Mouse (Mus musculus): ENCODE data around the gene Ppp1r12c. TPM values are rescaled to one million over a fixed set of nuclear protein-coding genes. Genes with fewer than 3 reads are reported as not detected.

Ppp1r12c gene
- polyA plus RNA-seq, 1 experiment from 2014 or later: 40.9 TPM

DNA sequence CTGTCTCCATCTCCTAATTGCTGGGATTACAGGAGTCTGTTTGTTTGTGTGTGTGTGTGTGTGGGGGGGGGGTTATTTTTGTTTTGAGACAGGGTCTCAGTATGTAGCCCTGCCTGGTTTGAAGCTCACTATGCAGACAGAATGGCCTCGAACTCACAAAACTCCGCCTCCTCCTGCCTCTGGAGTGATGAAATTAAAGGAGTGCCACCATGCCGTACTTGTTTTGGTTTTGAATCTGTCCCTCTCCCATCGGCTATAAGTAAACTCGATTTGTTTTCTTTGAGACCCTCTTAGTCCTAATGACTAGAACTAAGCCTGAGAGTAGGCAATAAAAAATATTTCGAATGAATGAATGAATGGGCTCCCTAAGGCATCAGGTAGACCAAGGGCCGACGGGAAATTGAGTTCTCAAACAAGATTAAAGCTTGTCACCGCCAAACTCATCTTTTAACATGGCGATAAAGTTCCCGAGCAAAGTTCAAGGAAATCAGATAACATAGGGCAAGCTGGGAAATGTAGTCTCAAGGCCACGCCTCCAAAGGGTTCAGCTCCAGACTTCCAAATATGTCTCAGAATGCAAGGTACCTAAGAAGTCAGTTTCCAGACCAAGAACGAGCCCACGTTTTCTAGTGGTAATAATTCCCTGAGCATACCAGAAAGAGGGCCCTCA is 1.1 kb upstream of the Ppp1r12c start:
- no peak overlapping the region for H3K9ac ChIP-seq (ENCODE audit: low read length)
- no peaks in the 10 kb centered on the region for H3K36me3 ChIP-seq (ENCODE audit: control insufficient read depth, insufficient read depth, low read length)
- H3K4me2 ChIP-seq (ENCODE audit: low read depth, severe bottlenecking): peak overlapping the region; percentile 61
- peaks cover 12% of the 10 kb centered on the region; the same call in 1 of the 2 replicates for H3K4me1 ChIP-seq (ENCODE audit: control insufficient read depth, insufficient read depth, low read length)
- no peak overlapping the region for H3K27ac ChIP-seq (replicated peaks; ENCODE audit: low read depth, low read length)
- WGBS: 12% methylated on average over 14 of the region's 14 CpGs
- DNase-seq (ENCODE audit: low spot score) (peak; percentile 44), ATAC-seq (ENCODE audit: insufficient number of reproducible peaks, low FRiP score, low TSS enrichment, low read depth) (no peak)
- peak overlapping the region; percentile 73 for H3K4me3 ChIP-seq (ENCODE audit: low read depth, low read length)
- H3K9me3 ChIP-seq (ENCODE audit: control insufficient read depth, low read length): no peaks in the 10 kb centered on the region
- H3K27me3 ChIP-seq (ENCODE audit: control insufficient read depth, insufficient read depth, low read length): no peaks in the 10 kb centered on the region

- 0 out of 2 replicates have a peak, but pooled peaks cover 3% of the 10 kb centered on the region for H3K36me3 ChIP-seq (ENCODE audit: control insufficient read depth, insufficient read depth, low read length)
- no peaks in the 10 kb centered on the region for H3K9me3 ChIP-seq (ENCODE audit: control insufficient read depth, low read length)
- ATAC-seq (ENCODE audit: insufficient number of reproducible peaks, low FRiP score, low TSS enrichment, low read depth) (peak; percentile 28), DNase-seq (ENCODE audit: low spot score) (peak; percentile 52)
- H3K4me1 ChIP-seq (ENCODE audit: control insufficient read depth, insufficient read depth, low read length): peaks cover 12% of the 10 kb centered on the region; the same call in 1 of the 2 replicates
- under 1% methylated on average over 21 of the region's 52 CpGs for WGBS
- H3K4me2 ChIP-seq (ENCODE audit: low read depth, severe bottlenecking): peak overlapping the region; percentile 61
- peak overlapping the region; percentile 51; the same call in 1 of the 2 replicates for H3K27ac ChIP-seq (replicated peaks; ENCODE audit: low read depth, low read length)
- peak overlapping the region; percentile 92 for H3K9ac ChIP-seq (ENCODE audit: low read length)
- H3K27me3 ChIP-seq (ENCODE audit: control insufficient read depth, insufficient read depth, low read length): no peaks in the 10 kb centered on the region
- H3K4me3 ChIP-seq (ENCODE audit: low read depth, low read length): peak overlapping the region; percentile 73
These were observed 498 bp downstream of the Ppp1r12c start for GRCm38 (mm10) chr7:4500892-4501471.

DNA sequence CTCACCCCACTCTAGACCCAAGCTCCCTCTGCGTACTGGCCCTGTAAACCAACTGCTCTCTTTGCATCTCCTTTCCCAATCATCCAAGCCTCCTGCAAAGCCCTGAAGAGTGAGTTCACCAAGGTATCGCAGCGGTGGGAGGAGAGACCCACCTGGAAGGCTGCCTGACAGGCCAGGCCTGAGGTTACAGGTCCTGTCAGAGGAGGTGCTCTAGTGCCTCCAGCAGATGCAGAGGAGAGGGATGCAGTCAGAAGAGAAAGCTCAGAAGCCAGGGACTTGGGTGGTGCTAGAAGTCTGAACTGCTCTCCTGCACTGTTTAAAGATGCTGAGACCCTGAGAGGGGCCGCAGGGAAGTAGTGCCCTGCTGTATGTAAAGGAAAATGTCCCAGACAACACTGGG is 2.4 kb downstream of the Ppp1r12c start:
- H3K4me2 ChIP-seq (ENCODE audit: low read depth, severe bottlenecking): no peak overlapping the region
- no peaks in the 10 kb centered on the region for H3K27me3 ChIP-seq (ENCODE audit: control insufficient read depth, insufficient read depth, low read length)
- H3K4me3 ChIP-seq (ENCODE audit: low read depth, low read length): no peak overlapping the region
- H3K4me1 ChIP-seq (ENCODE audit: control insufficient read depth, insufficient read depth, low read length): peaks cover 12% of the 10 kb centered on the region; the same call in 1 of the 2 replicates
- ATAC-seq (ENCODE audit: insufficient number of reproducible peaks, low FRiP score, low TSS enrichment, low read depth): no peak
- WGBS: 91% methylated on average over 4 of the region's 4 CpGs
- no peak overlapping the region for H3K9ac ChIP-seq (ENCODE audit: low read length)
- DNase-seq (ENCODE audit: low spot score): no peak
- H3K9me3 ChIP-seq (ENCODE audit: control insufficient read depth, low read length): no peaks in the 10 kb centered on the region
- H3K36me3 ChIP-seq (ENCODE audit: control insufficient read depth, insufficient read depth, low read length): 0 out of 2 replicates have a peak, but pooled peaks cover 3% of the 10 kb centered on the region
- H3K27ac ChIP-seq (replicated peaks; ENCODE audit: low read depth, low read length): no peak overlapping the region

GRCm38 (mm10) chr7:4498251-4498650 is 3.2 kb downstream of the Ppp1r12c start:
- H3K4me3 ChIP-seq (ENCODE audit: low read depth, low read length): no peak overlapping the region
- peak; percentile 35 for DNase-seq (ENCODE audit: low spot score)
- H3K9me3 ChIP-seq (ENCODE audit: control insufficient read depth, low read length): no peaks in the 10 kb centered on the region
- peaks cover 12% of the 10 kb centered on the region; the same call in 1 of the 2 replicates for H3K4me1 ChIP-seq (ENCODE audit: control insufficient read depth, insufficient read depth, low read length)
- WGBS: 46% methylated on average over 9 of the region's 9 CpGs
- no peak overlapping the region for H3K9ac ChIP-seq (ENCODE audit: low read length)
- no peaks in the 10 kb centered on the region for H3K27me3 ChIP-seq (ENCODE audit: control insufficient read depth, insufficient read depth, low read length)
- H3K27ac ChIP-seq (replicated peaks; ENCODE audit: low read depth, low read length): no peak overlapping the region
- H3K36me3 ChIP-seq (ENCODE audit: control insufficient read depth, insufficient read depth, low read length): 0 out of 2 replicates have a peak, but pooled peaks cover 3% of the 10 kb centered on the region
- ATAC-seq (ENCODE audit: insufficient number of reproducible peaks, low FRiP score, low TSS enrichment, low read depth): no peak
- H3K4me2 ChIP-seq (ENCODE audit: low read depth, severe bottlenecking): no peak overlapping the region

DNA sequence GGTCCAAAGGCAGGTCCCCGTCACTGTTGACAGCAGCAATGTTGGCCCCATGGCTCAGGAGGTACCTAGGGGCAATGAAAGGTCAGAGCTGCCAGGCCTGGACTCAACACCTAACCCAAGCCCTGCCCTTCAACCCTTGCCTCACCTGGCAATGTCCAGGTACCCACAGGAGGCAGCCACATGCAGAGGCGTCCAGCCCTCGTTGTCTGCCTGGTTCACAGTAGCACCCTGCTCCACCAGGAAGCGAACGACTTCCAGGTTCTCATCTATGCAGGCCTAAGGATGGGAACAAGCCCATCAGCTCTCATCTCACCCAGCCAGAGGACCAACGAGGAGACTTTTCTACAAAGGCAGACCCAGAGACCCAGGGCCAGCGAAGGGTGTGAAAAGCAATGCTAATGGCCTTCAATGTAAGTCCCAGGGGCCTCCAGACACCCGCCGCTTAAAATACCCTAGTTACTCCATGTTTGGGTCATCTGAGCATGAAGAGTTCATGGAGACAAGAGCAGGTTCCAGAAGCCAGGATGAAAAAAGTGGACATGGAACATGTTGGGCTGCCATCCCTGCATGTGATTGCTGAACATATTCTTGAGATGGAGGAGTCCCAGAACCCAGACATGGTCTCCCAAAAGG is 4.1 kb downstream of the Ppp1r12c start:
- Histone ChIP-seq H3K9ac (ENCODE audit: low read length) (no peak overlapping the region), H3K27me3 (ENCODE audit: control insufficient read depth, insufficient read depth, low read length) (no peaks in the 10 kb centered on the region), H3K4me1 (ENCODE audit: control insufficient read depth, insufficient read depth, low read length) (peaks cover 12% of the 10 kb centered on the region; the same call in 1 of the 2 replicates), H3K27ac (replicated peaks; ENCODE audit: low read depth, low read length) (no peak overlapping the region), H3K9me3 (ENCODE audit: control insufficient read depth, low read length) (no peaks in the 10 kb centered on the region), H3K4me3 (ENCODE audit: low read depth, low read length) (no peak overlapping the region), H3K36me3 (ENCODE audit: control insufficient read depth, insufficient read depth, low read length) (0 out of 2 replicates have a peak, but pooled peaks cover 3% of the 10 kb centered on the region), H3K4me2 (ENCODE audit: low read depth, severe bottlenecking) (no peak overlapping the region)
- DNase-seq (ENCODE audit: low spot score) (no peak), ATAC-seq (ENCODE audit: insufficient number of reproducible peaks, low FRiP score, low TSS enrichment, low read depth) (no peak)
- 92% methylated on average over 9 of the region's 9 CpGs for WGBS

- H3K27me3 ChIP-seq (ENCODE audit: control insufficient read depth, insufficient read depth, low read length): no peaks in the 10 kb centered on the region
- ATAC-seq (ENCODE audit: insufficient number of reproducible peaks, low FRiP score, low TSS enrichment, low read depth) (no peak), DNase-seq (ENCODE audit: low spot score) (no peak)
- no peak overlapping the region for H3K27ac ChIP-seq (replicated peaks; ENCODE audit: low read depth, low read length)
- H3K4me1 ChIP-seq (ENCODE audit: control insufficient read depth, insufficient read depth, low read length): peaks cover 12% of the 10 kb centered on the region; the same call in 1 of the 2 replicates
- 0 out of 2 replicates have a peak, but pooled peaks cover 3% of the 10 kb centered on the region for H3K36me3 ChIP-seq (ENCODE audit: control insufficient read depth, insufficient read depth, low read length)
- 94% methylated on average over 3 of the region's 3 CpGs for WGBS
- no peak overlapping the region for H3K4me3 ChIP-seq (ENCODE audit: low read depth, low read length)
- no peak overlapping the region for H3K9ac ChIP-seq (ENCODE audit: low read length)
- H3K9me3 ChIP-seq (ENCODE audit: control insufficient read depth, low read length): no peaks in the 10 kb centered on the region
- no peak overlapping the region for H3K4me2 ChIP-seq (ENCODE audit: low read depth, severe bottlenecking)
These were observed 5.0 kb downstream of the Ppp1r12c start for GRCm38 (mm10) chr7:4496468-4496867.

GRCm38 (mm10) chr7:4493991-4494390 is 7.5 kb downstream of the Ppp1r12c start:
- H3K9ac ChIP-seq (ENCODE audit: low read length): no peak overlapping the region
- no peak for ATAC-seq (ENCODE audit: insufficient number of reproducible peaks, low FRiP score, low TSS enrichment, low read depth)

More at GRCm38 (mm10) chr7:4493991-4494390, 7.5 kb downstream of the Ppp1r12c start:
- H3K4me1 ChIP-seq (ENCODE audit: control insufficient read depth, insufficient read depth, low read length): peaks cover 3% of the 10 kb centered on the region; the same call in 1 of the 2 replicates
- no peaks in the 10 kb centered on the region for H3K9me3 ChIP-seq (ENCODE audit: control insufficient read depth, low read length)
- peaks cover 6% of the 10 kb centered on the region for H3K36me3 ChIP-seq (ENCODE audit: control insufficient read depth, insufficient read depth, low read length)
- no peak overlapping the region for H3K4me2 ChIP-seq (ENCODE audit: low read depth, severe bottlenecking)
- no peak for DNase-seq (ENCODE audit: low spot score)
- 65% methylated on average over 1 of the region's 1 CpGs for WGBS
- H3K27ac ChIP-seq (replicated peaks; ENCODE audit: low read depth, low read length): no peak overlapping the region
- no peak overlapping the region for H3K4me3 ChIP-seq (ENCODE audit: low read depth, low read length)
- H3K27me3 ChIP-seq (ENCODE audit: control insufficient read depth, insufficient read depth, low read length): no peaks in the 10 kb centered on the region
